Mouse (Mus musculus): ENCODE data around the gene Wscd2.
"Not testable (repeated sequence)": the region's sequence is repeated elsewhere in the genome, so short reads cannot be mapped to it uniquely, and the experiment has no call there.

The Wscd2 gene

DNA sequence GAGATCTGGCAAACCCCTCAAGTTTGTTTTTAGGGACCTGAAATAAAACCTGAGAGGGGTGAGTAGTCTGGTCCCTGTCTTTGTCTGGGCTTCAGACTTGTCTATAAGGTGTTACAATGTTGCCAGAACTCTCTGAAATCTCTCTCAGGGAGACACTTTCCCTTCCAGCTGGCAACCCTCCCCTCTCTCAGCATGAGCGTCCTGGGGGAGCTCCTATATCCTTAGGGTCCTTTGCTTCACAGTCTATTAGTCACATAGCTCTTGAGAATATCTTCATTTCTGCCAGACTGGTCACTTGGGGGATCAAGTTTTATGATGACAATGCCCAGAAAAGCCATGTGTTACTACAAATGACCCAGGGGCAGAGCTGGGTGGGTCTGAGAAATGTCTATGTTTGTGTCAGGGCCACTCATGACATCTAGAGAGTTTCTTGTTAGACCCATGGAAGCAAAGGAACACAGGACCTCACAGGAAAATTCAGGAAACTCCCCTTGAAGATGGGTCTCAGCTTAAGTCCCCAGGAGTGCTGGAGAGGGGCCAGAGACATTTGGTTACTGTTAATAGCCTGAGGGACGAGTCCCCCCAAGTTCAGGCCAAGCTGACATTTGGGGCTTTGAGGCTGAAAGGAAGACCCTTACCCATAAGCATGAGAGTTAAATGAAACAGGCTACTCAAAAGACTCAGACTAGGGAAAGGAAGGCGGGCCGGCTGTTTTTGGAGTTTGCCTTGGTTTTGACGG is 93.5 kb downstream of the Wscd2 start:
- H3K36me3 ChIP-seq (ENCODE audit: insufficient read depth, low read length): peaks cover 19% of the 10 kb centered on the region
- peak overlapping the region; percentile 53 for H3K4me3 ChIP-seq (replicated peaks; ENCODE audit: low read length)
- TF ChIP-seq POU5F1 (IDR thresholded peaks at IDR 0.05; ENCODE audit: borderline replicate concordance, low read length) (no peak), CTCF (conservative IDR thresholded peaks at IDR 0.05; ENCODE audit: low read length) (no peak), NANOG (IDR thresholded peaks at IDR 0.05; ENCODE audit: borderline replicate concordance, low read length) (no peak)
- peaks cover 77% of the 10 kb centered on the region for H3K4me1 ChIP-seq (replicated peaks; ENCODE audit: low read depth, low read length)
- H3K27me3 ChIP-seq (ENCODE audit: insufficient read depth, low read length): no peaks in the 10 kb centered on the region
- H3K9me3 ChIP-seq (ENCODE audit: low read length): no peaks in the 10 kb centered on the region

DNA sequence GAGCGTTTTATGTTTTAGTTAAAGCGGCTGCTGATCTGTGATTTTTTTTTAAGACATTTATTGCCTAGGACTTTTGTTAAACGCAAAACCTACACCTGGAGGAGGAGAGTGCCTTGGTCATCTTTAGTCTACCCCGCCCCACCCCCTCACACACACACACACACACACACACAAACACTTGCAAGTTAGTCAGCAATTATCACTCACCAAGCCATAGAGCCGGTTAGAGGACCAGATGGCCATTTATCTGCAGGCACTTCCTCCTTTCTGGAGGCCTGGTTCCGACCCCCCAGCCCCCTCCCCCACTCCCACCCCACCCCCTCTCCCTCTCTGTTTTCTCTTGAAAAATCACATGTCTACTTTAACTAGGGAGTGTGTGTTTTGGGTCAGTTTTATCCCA is 94.3 kb downstream of the Wscd2 start:
- Histone ChIP-seq H3K36me3 (ENCODE audit: insufficient read depth, low read length) (peaks cover 11% of the 10 kb centered on the region), H3K27me3 (ENCODE audit: insufficient read depth, low read length) (no peaks in the 10 kb centered on the region), H3K4me1 (replicated peaks; ENCODE audit: low read depth, low read length) (peaks cover 77% of the 10 kb centered on the region), H3K4me3 (replicated peaks; ENCODE audit: low read length) (peak overlapping the region; percentile 72), H3K9me3 (ENCODE audit: low read length) (no peaks in the 10 kb centered on the region)
- TF ChIP-seq NANOG (IDR thresholded peaks at IDR 0.05; ENCODE audit: borderline replicate concordance, low read length) (no peak), POU5F1 (IDR thresholded peaks at IDR 0.05; ENCODE audit: borderline replicate concordance, low read length) (no peak), CTCF (conservative IDR thresholded peaks at IDR 0.05; ENCODE audit: low read length) (no peak)

DNA sequence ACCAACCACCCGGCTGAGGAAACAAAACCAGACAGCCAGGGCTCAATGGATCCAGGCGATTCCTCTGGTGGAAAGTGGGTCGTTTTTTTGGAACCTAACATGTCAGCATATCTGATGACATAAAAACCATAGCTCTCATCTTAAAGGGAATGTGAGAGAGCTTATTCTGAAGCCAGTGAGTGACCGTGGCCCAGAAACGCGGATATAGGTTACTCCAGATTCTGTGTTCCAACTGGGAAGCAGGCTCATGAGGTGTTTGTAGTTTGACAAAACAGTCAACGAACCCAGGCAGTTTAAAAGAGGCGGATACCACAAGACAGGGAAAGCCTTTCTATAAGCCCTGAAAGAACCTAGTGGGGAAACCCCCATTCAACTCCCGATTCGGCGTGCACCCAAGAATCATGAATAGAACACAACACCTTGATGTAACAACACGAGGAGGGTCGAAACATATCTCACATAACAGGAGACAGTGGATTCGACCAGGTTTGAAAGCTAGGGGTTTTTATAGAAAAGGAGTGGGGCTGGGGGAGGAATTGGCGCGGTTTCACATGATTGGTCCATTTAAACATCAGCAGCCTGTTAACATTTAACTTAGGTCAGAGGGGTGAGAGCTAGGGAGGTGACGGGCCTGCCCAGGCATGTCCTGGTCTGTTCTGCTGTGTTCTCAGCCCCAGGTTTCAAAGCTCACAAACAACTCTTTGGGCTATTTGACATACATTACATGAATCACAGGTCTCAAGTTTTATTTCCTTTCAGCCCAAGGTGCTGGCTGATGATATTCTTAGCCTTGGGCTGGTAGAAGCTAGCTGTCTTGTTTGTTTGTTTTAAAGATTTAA is 95.7 kb downstream of the Wscd2 start:
- not testable (repeated sequence) for H3K36me3 ChIP-seq (ENCODE audit: insufficient read depth, low read length); H3K9me3 ChIP-seq (ENCODE audit: low read length); H3K27me3 ChIP-seq (ENCODE audit: insufficient read depth, low read length)
- H3K4me1 ChIP-seq (replicated peaks; ENCODE audit: low read depth, low read length): peaks cover 77% of the 10 kb centered on the region
- peak overlapping the region; percentile 72 for H3K4me3 ChIP-seq (replicated peaks; ENCODE audit: low read length)

DNA sequence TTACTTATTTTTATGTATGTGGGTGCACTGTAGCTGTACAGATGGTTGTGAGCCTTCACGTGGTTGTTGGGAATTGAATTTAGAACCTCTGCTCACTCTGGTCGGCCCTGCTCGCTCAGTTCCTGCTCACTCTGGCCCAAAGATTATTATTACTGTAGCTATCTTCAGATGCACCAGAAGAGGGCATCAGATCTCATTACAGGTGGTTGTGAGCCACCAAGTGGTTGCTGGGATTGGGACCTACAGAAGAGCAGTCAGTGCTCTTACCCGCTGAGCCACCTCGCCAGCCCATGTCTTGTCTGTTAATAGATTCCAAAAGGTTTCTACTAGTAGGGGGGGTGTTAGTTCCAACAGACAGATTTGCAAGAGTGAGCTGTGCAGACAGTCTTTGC is 96.3 kb downstream of the Wscd2 start:
- H3K9me3 ChIP-seq (ENCODE audit: low read length); H3K36me3 ChIP-seq (ENCODE audit: insufficient read depth, low read length); H3K4me3 ChIP-seq (replicated peaks; ENCODE audit: low read length); H3K27me3 ChIP-seq (ENCODE audit: insufficient read depth, low read length): not testable (repeated sequence)
- peaks cover 78% of the 10 kb centered on the region for H3K4me1 ChIP-seq (replicated peaks; ENCODE audit: low read depth, low read length)
- peak; percentile 20; the same call in 1 of the 2 replicates for TF ChIP-seq CTCF (conservative IDR thresholded peaks at IDR 0.05; ENCODE audit: low read length)

DNA sequence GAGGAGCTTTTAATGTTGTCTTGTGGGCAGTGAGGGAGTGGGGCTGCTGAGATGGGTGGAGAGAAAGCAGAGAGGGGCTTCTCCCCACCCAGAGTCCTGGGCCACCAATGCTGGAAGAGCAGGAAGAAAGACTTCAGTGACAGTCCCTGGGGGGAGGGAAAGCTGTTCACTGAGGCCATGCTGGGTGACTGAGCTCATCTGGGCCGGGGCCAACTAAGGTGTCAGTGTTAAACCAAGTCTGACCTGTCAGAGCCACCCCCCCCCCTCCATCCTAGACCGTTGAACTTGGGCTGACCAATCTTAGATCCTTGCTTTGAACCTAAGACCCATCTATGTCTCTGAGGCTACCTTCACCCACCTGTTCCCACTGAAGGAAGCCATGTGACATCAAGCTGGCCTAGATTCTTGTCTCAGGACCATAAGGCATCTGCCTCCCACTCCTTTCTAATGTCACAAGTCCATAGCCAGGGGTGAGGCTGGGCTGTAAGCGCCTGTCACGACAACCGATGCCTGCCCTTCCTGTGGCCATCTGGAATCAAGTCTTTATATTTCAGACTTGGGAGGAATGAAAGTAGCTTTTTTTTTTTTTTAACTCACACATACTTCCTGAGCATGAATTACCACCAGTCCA is 100.0 kb downstream of the Wscd2 start:
- Histone ChIP-seq H3K4me3 (replicated peaks; ENCODE audit: low read length) (0 out of 2 replicates have a peak overlapping the region, but pooled peaks have one; percentile 39), H3K27me3 (ENCODE audit: insufficient read depth, low read length) (no peaks in the 10 kb centered on the region), H3K9me3 (ENCODE audit: low read length) (no peaks in the 10 kb centered on the region), H3K4me1 (replicated peaks; ENCODE audit: low read depth, low read length) (peaks cover 93% of the 10 kb centered on the region), H3K36me3 (ENCODE audit: insufficient read depth, low read length) (peaks cover 13% of the 10 kb centered on the region)
- TF ChIP-seq POU5F1 (IDR thresholded peaks at IDR 0.05; ENCODE audit: borderline replicate concordance, low read length) (no peak), NANOG (IDR thresholded peaks at IDR 0.05; ENCODE audit: borderline replicate concordance, low read length) (no peak), CTCF (conservative IDR thresholded peaks at IDR 0.05; ENCODE audit: low read length) (no peak)

DNA sequence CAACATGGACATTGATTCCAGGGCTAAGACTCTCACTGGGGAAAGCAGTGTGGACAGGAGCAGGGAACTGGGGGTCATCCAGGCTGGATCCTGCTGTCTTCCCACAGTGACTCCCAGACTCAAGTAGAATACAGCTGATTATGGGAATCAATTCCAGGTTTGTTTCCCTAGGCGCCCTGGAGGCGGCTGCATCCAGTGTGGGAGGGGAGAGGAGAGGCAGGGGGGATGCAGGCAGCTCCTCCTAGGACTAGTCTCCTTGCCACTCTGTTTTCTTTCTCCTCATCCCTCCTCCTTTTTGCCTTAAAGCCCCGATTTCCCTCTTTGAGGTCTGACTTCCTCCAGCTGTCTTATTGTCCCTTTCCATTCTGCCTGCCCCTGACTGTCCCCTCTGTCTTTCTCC is 101.0 kb downstream of the Wscd2 start:
- Histone ChIP-seq H3K9me3 (ENCODE audit: low read length) (no peaks in the 10 kb centered on the region), H3K36me3 (ENCODE audit: insufficient read depth, low read length) (peaks cover 17% of the 10 kb centered on the region), H3K4me3 (replicated peaks; ENCODE audit: low read length) (no peak overlapping the region), H3K27me3 (ENCODE audit: insufficient read depth, low read length) (no peaks in the 10 kb centered on the region), H3K4me1 (replicated peaks; ENCODE audit: low read depth, low read length) (peaks cover 97% of the 10 kb centered on the region)
- TF ChIP-seq POU5F1 (IDR thresholded peaks at IDR 0.05; ENCODE audit: borderline replicate concordance, low read length) (no peak), NANOG (IDR thresholded peaks at IDR 0.05; ENCODE audit: borderline replicate concordance, low read length) (no peak), CTCF (conservative IDR thresholded peaks at IDR 0.05; ENCODE audit: low read length) (no peak)

DNA sequence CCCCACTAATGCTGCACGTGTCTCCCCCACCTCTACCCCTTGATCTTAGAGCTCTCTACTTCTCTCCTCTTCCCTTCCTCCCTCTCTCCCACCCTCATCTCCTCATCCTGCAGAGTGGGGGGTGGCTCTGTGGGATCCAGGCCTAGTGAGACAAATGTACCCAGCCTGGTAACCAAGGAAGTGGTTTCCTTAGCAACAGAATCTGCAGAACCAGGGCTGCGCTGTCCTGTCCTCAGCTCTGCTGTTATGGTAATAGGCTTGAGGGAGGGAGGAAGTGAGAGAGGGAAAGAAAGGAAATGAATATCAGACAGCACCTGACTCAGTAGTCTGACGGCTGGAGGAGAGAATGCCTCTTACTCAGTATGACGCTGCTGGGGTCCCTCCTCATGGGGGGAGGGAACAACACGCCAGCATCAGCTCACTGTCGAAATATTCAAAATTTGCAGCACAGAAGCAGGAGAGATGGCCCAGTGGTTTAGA is 101.7 kb downstream of the Wscd2 start:
- Histone ChIP-seq H3K36me3 (ENCODE audit: insufficient read depth, low read length) (peaks cover 17% of the 10 kb centered on the region), H3K4me1 (replicated peaks; ENCODE audit: low read depth, low read length) (peaks cover 97% of the 10 kb centered on the region), H3K27me3 (ENCODE audit: insufficient read depth, low read length) (no peaks in the 10 kb centered on the region), H3K4me3 (replicated peaks; ENCODE audit: low read length) (no peak overlapping the region; the same call in 1 of the 2 replicates), H3K9me3 (ENCODE audit: low read length) (no peaks in the 10 kb centered on the region)
- no peak for TF ChIP-seq CTCF (conservative IDR thresholded peaks at IDR 0.05; ENCODE audit: low read length)
- no peak for TF ChIP-seq POU5F1 (IDR thresholded peaks at IDR 0.05; ENCODE audit: borderline replicate concordance, low read length)
- no peak for TF ChIP-seq NANOG (IDR thresholded peaks at IDR 0.05; ENCODE audit: borderline replicate concordance, low read length)

DNA sequence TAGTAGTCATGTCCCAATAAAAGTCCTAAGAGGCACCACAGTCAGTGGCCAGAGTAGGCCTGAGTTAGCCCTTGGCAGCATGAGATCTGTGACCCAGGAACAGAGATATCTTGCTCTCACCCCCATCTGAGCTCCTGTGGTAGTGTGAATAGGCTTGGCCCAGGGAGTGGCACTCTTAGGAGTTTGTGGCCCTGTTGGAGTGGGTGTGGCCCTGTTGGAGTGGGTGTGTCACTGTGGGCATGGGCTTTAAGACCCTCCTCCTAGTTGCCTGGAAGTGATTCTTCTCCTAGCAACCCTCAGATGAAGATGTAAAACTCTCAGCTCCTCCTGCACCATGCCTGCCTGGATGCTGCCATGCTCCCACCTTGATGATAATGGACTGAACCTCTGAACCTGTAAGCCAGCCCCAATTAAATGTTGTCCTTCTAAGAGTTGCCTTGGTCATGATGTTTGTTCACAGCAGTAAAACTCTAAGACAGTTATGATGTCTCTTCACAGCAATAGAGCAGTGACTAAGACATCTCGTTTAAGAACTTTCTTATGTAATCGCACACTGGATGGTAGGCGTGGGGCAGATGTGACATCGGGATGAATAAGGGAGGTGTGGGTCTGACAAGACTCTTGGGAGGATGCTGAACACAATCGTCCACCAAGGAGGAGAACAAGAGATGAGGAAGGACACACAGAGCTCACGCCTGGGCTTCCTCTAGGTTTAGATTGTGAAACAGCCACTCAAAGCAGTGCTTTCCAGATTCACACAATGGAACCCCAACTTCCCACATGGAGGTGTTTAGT is 104.0 kb downstream of the Wscd2 start:
- Histone ChIP-seq H3K9me3 (ENCODE audit: low read length) (peaks cover 3% of the 10 kb centered on the region), H3K27me3 (ENCODE audit: insufficient read depth, low read length) (no peaks in the 10 kb centered on the region), H3K4me1 (replicated peaks; ENCODE audit: low read depth, low read length) (peaks cover 92% of the 10 kb centered on the region), H3K4me3 (replicated peaks; ENCODE audit: low read length) (peak overlapping the region; percentile 88), H3K36me3 (ENCODE audit: insufficient read depth, low read length) (peaks cover 13% of the 10 kb centered on the region)
- TF ChIP-seq NANOG (IDR thresholded peaks at IDR 0.05; ENCODE audit: borderline replicate concordance, low read length) (no peak), POU5F1 (IDR thresholded peaks at IDR 0.05; ENCODE audit: borderline replicate concordance, low read length) (no peak), CTCF (conservative IDR thresholded peaks at IDR 0.05; ENCODE audit: low read length) (no peak)
